Mouse (Mus musculus) retina, postnatal 7 days (tissue): ENCODE results near the gene Prcc.
"Not testable (repeated sequence)": the region's sequence is repeated elsewhere in the genome, so short reads cannot be mapped to it uniquely, and the experiment has no call there.

Source experiments
- DNase-seq: peaks from one replicate; pipeline ENCODE4 v3.0.0-alpha.2; 2012; ENCODE audit warnings: low read depth, low spot score

Gene Prcc

DNA sequence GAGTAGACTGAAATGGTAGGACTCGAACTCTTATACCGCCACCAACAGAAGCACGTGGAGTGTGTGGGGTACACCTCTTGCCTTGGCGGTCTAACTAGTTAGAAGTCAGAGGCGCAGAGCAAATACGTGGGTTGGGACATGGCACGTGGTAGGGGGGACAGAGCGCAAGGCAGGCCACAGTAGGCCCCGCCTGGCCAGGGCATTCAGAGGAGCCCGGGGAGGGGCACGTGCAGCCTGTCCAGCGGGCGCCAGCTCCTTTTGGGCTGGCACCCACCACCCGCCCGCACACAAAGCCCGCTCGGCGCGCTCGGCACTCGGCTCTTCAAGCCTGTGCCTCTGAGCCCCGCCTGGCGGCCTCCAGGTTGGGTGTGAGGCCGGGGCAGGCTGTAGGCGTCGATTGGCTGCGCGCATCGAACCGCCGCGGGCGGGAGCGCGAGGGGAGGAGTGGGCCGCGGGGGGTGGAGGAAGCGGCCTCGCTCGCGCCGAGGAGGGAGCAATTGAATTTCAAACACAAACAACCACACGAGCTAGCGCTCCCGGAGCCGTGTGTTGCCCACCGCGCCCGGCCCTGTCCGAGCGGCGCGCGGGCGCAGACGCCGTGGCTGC is 20.6 kb upstream of the Prcc start, which contains the start of gene Hdgf:
Hdgf (plus strand) TSS at position 442 of the 606 bp plus-strand sequence.
- peak; percentile 85 for DNase-seq

GRCm38 (mm10) chr3:87903821-87904220 is 18.4 kb upstream of the Prcc start:
- DNase-seq = no peak

GRCm38 (mm10) chr3:87901959-87902358 is 16.6 kb upstream of the Prcc start:
- not testable (repeated sequence) for DNase-seq

- no peak for DNase-seq
These were observed 15.7 kb upstream of the Prcc start for GRCm38 (mm10) chr3:87901036-87901624.

DNA sequence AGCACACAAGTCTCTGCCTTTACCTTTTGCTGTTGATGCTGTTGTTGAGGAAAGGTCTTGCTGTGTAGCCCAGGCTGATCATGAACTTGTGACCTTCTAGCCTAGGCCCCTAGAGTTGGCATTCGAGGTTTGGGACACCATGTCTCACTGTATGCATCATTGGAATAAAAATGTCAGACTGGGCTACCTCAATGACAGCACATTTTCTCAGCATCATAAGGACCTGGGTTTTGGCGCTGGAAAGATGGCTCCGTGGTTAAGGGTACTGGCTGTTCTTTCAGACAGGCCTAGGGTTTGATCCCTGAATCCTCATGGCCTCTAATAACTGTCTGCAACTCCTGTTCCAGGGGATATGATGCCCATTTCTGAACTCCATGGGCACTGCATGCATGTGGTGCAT is 14.4 kb upstream of the Prcc start:
- DNase-seq = no peak

- DNase-seq = no peak
These were observed 13.9 kb upstream of the Prcc start for GRCm38 (mm10) chr3:87899266-87899665.

- DNase-seq = no peak
These were observed 8.0 kb upstream of the Prcc start for GRCm38 (mm10) chr3:87893367-87893905.

GRCm38 (mm10) chr3:87891481-87891880 is 6.1 kb upstream of the Prcc start:
- DNase-seq = no peak

DNA sequence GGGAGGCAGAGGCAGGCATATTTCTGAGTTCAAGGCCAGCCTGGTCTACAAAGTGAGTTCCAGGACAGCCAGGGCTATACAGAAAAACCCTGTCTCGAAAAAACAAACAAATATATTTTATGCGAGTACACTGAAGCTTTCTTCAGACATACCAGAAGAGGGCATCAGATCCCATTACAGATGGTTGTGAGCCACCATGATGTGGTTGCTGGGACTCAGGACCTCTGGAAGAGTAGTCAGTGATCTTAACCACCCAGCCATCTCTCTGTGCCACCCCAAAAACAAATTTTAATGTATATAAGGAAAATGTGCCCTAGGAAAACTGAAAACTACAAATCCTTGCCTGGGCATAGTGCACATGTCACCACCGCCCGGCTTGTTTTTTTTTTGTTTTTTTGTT is 2.0 kb upstream of the Prcc start:
- DNase-seq = not testable (repeated sequence)

- no peak for DNase-seq
These were observed 1.0 kb upstream of the Prcc start for GRCm38 (mm10) chr3:87886416-87886815.

DNA sequence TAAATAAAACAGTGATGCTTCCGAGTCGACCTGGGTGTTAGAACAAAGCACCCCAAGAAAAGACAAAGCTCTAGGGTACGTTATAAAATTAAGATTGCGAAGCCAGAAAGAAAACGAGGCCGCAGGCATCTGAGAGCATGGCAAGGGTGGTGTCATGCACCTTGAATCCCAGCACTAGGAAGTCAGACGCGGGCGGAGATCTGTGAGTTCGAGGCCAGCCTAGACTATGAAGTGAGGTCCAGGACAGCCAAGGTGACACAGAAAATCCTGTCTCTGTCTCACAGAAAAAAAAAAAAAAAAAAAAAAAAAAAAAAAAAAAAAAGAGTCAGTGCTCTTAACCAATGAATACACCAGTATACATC is 577 bp upstream of the Prcc start:
- no peak for DNase-seq

DNA sequence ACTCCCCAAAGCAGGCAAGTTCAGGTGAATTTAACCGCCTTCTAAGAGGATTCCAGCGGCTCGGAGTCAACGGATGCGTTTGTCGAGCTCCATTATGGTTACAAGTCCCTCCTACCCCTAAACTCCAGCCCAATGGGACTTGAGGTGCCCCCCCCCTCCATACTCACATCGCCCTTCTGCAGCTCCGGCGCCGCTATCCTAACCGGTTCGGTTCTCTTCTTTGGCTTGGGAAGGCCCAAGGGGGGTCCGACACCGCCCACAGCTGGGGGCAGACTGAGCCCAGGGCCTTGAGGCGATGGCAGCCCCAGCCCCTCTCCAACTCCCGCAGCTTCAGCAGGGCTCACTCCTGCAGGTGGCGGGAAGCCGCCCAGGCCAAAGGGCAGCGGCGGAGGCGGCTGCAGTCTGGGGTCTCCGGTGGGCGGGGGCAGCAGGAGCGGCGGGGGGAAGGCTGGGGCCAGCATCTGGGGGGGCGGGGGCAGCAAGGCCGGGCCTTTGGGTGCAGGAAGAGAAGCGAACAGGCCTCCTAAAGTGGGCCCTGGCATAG is 628 bp downstream of the Prcc start:
- DNase-seq = no peak

DNA sequence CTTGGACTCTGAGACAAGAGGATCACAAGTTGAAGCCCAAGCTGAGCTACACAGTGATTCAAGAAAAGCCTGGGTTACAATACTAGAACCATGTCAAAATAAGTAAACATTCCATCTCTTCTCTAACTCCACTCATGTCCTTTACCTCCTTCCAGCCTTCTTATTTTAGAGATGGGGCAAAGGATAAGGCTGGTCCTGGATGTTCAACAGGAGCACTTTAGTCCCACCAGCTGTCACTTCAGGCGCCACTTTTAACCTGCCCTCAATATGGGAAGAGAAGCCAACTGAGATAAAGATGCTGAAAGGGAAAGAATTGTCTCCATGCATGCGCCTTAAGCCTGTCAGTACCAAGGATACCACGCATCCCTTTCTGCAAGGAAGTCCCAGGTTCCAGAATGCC is 1.1 kb downstream of the Prcc start:
- no peak for DNase-seq

DNA sequence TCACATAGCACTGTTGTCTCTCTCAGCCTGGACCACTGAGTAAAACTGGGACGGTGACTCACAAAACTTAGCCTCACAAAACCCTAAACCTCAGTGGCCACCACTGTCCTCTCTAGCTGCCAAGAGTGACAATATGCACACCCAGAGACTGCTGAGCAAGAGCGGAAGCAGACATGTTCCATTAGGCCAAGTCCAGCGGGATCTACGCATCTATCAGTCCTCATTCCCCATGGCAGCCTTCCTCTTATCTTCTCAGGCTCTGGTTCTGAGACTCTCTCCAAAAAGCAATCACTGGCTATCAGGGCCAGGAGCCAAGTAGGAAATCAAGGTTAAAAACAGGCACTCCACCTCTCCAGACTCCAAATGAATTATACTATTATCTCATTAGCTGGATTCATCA is 7.7 kb downstream of the Prcc start:
- no peak for DNase-seq

GRCm38 (mm10) chr3:87864111-87864510 is 21.3 kb downstream of the Prcc start:
- not testable (repeated sequence) for DNase-seq

GRCm38 (mm10) chr3:87859813-87860212 is 25.6 kb downstream of the Prcc start:
- peak; percentile 54 for DNase-seq

DNA sequence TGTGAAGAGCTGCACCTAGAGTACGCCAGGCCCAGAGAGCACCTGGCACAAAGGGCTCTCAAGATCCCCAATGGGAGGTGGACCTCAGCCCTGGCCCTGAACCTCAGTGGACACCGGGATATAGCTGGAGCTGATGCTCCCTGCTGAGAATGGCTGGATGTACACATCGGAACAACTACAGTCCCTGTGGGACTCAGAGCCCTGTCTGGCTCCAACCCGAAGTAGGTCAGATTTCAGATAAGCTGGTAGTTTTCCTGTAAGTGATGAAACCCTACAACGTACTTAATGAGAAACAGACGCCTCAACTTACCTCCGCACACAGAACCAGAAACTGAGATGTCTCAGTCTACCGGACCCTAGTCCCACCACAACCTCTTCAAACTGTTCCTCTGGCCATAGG is 27.7 kb downstream of the Prcc start:
- DNase-seq = no peak

- DNase-seq = no peak
These were observed 29.5 kb downstream of the Prcc start for GRCm38 (mm10) chr3:87855936-87856335.

- no peak for DNase-seq
These were observed 30.4 kb downstream of the Prcc start for GRCm38 (mm10) chr3:87854795-87855568.

DNA sequence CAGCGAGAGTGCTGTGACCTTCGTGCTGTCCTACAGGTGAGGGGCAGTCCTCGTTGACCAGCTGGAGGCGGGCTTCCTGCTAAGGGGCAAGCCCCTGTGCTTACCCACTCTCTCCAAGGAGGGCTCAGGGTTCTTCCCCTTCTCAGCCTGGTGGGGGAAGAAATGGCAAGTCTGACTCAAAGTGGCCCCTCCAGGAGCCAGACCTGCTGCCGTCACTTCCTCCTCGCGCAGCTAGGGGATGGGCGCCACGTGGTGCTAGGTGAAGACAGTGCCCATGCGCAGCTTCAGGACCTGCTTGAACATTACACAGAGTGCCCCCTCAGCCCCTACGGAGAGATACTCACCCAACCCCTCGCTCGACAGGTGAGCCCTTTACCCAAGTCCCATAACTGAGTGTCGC is 36.3 kb downstream of the Prcc start:
- no peak for DNase-seq

GRCm38 (mm10) chr3:87847680-87848079 is 37.7 kb downstream of the Prcc start:
- DNase-seq = no peak

- DNase-seq = no peak
These were observed 38.7 kb downstream of the Prcc start, which contains the start of gene Sh2d2a for GRCm38 (mm10) chr3:87846650-87847110. Sh2d2a (plus strand) TSS chr3:87846755.
